Mouse (Mus musculus) lung, postnatal 36 days (tissue): ENCODE measurements around the gene Nim1k.
A peak's percentile ranks its signal among the peaks of the same experiment; 100 is the strongest.

Source experiments
- DNase-seq: peaks from one replicate; pipeline ENCODE4 v3.0.0; 2022; ENCODE audit warnings: mixed read lengths

The Nim1k gene

GRCm38 (mm10) chr13:119755681-119756471 lies at the start of gene Nim1k:
Nim1k (minus strand) TSS chr13:119755882.
- DNase-seq: peak; percentile 84

GRCm38 (mm10) chr13:119797656-119798055 lies 42.0 kb upstream of the Nim1k start:
- DNase-seq: no peak

GRCm38 (mm10) chr13:119792791-119793404 lies 37.2 kb upstream of the Nim1k start:
- peak; percentile 7 for DNase-seq

GRCm38 (mm10) chr13:119791580-119792135 lies 36.0 kb upstream of the Nim1k start:
- no peak for DNase-seq

- peak; percentile 96 for DNase-seq
Observed at GRCm38 (mm10) chr13:119790761-119791579, 35.3 kb upstream of the Nim1k start, which contains the start of gene Zfp131. Zfp131 (minus strand) TSS chr13:119790889.

GRCm38 (mm10) chr13:119789851-119790717 lies 34.4 kb upstream of the Nim1k start:
- peak; percentile 62 for DNase-seq

- DNase-seq: no peak
Observed at GRCm38 (mm10) chr13:119783581-119783980, 27.9 kb upstream of the Nim1k start.

GRCm38 (mm10) chr13:119768541-119768940 lies 12.9 kb upstream of the Nim1k start:
- no peak for DNase-seq

GRCm38 (mm10) chr13:119766480-119766879 lies 10.8 kb upstream of the Nim1k start:
- DNase-seq: no peak

- DNase-seq: no peak
Observed at GRCm38 (mm10) chr13:119756831-119757230, 1.1 kb upstream of the Nim1k start.

GRCm38 (mm10) chr13:119755141-119755547 lies 538 bp downstream of the Nim1k start:
- DNase-seq: no peak

GRCm38 (mm10) chr13:119754635-119755020 lies 1.1 kb downstream of the Nim1k start:
- DNase-seq: no peak

- DNase-seq: no peak
Observed at GRCm38 (mm10) chr13:119753859-119754634, 1.6 kb downstream of the Nim1k start.

- DNase-seq: no peak
Observed at GRCm38 (mm10) chr13:119746930-119747329, 8.8 kb downstream of the Nim1k start.

GRCm38 (mm10) chr13:119743470-119743869 lies 12.2 kb downstream of the Nim1k start:
- DNase-seq: no peak

- no peak for DNase-seq
Observed at GRCm38 (mm10) chr13:119742711-119743415, 12.8 kb downstream of the Nim1k start.

GRCm38 (mm10) chr13:119741390-119742237 lies 14.1 kb downstream of the Nim1k start:
- DNase-seq: no peak

- DNase-seq: no peak
Observed at GRCm38 (mm10) chr13:119731448-119731847, 24.2 kb downstream of the Nim1k start.

- no peak for DNase-seq
Observed at GRCm38 (mm10) chr13:119729406-119729805, 26.3 kb downstream of the Nim1k start.
